Mouse (Mus musculus): Measurements from ENCODE around the gene Il23a. TPM values are rescaled to one million over a fixed set of nuclear protein-coding genes. Genes with fewer than 3 reads are reported as not detected.
A peak's percentile ranks its signal among the peaks of the same experiment; 100 is the strongest.
"Not testable (repeated sequence)": the region's sequence is repeated elsewhere in the genome, so short reads cannot be mapped to it uniquely, and the experiment has no call there.

The Il23a gene
- polyA plus RNA-seq, 1 experiment: not detected

DNA sequence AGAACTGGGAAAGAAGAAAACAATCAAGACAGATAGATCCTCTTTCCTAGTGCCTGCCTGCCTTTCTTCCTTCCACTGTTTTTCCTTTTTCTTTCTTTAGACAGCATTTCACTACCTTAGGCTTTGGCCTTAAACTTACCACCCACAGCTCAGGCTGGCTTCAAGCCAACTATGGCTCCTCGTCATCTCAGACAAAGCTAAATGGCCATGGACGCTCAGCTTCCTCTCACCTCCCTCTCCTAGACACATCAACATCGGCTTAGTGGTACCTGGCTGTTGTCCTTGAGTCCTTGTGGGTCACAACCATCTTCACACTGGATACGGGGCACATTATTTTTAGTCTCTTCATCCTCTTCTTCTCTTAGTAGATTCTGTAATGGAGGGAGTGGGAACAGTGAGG is 1.3 kb downstream of the Il23a start:
- TF ChIP-seq POLR2A (IDR thresholded peaks at IDR 0.05; ENCODE audit: insufficient read depth, low read depth, low read length): no peak
- WGBS: 73% methylated on average over 4 of the region's 4 CpGs
- no peak overlapping the region for H3K4me3 ChIP-seq (ENCODE audit: insufficient read depth, low read depth, low read length)
- H3K4me1 ChIP-seq (ENCODE audit: control insufficient read depth, insufficient read depth, low read length): peaks cover 3% of the 10 kb centered on the region; the same call in 1 of the 2 replicates
- no peak overlapping the region for H3K27ac ChIP-seq (ENCODE audit: insufficient read depth, low read depth, low read length)

GRCm38 (mm10) chr10:128296370-128297090 is 2.0 kb downstream of the Il23a start:
- no peak overlapping the region for H3K27ac ChIP-seq (ENCODE audit: insufficient read depth, low read depth, low read length)

GRCm38 (mm10) chr10:128290594-128290993 is 8.0 kb downstream of the Il23a start:
- H3K4me3 ChIP-seq (ENCODE audit: insufficient read depth, low read depth, low read length); H3K27ac ChIP-seq (ENCODE audit: insufficient read depth, low read depth, low read length); H3K4me1 ChIP-seq (ENCODE audit: control insufficient read depth, insufficient read depth, low read length): not testable (repeated sequence)
- 37% methylated on average over 1 of the region's 1 CpGs for WGBS

More at GRCm38 (mm10) chr10:128296370-128297090, 2.0 kb downstream of the Il23a start:
- H3K4me3 ChIP-seq (ENCODE audit: insufficient read depth, low read depth, low read length): no peak overlapping the region
- WGBS: 34% methylated on average over 13 of the region's 13 CpGs
- TF ChIP-seq CTCF (IDR thresholded peaks at IDR 0.05; ENCODE audit: insufficient read depth, low read depth, low read length) (no peak), POLR2A (IDR thresholded peaks at IDR 0.05; ENCODE audit: insufficient read depth, low read depth, low read length) (no peak)
- peaks cover 3% of the 10 kb centered on the region; the same call in 1 of the 2 replicates for H3K4me1 ChIP-seq (ENCODE audit: control insufficient read depth, insufficient read depth, low read length)

DNA sequence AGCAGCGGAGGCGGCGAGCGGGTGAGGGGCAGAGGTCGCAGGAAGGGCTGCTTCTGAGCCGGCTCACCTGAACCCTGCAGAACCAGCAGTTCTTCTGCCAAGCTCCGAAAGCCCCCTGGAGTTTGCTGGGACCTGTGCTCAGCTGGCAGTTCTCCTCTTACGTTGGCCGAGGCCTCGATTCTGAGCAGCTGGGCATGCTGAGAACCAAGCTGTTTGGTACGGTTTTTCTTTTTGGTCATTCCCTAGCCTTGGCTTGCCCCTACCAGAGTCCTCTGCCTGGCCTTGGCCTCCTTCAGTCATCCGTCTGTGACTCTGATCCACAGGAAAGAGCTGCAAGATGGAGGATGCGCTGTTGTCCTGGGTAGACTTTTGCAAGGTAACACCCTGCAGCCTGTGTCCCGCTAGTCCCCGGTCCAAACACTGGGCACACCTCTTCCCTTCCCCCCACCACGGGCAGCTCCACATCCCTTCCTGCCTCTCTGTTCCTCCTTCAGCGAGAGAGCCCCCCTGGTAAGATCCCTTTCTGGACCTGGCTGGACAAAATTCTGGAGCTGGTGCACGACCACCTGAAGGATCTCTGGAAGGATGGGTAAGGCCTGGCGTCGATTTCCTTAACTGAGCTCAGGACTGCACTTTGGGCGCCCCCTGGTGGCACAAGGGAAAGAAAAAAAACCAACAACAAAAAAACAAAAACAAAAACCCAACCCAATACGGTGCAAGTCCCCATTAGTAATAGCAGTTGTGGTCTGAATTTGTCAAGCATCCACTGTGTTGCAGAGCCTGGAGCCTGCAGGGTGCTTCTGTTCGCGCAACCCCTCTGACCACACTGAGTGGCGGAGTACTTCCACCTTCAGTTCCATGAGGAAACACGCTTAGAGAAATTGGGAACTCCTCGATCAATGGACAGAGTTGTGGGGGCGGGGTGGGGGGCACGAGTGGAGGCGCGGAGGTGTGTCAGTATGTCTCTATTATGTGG is 14.7 kb downstream of the Il23a start:
- TF ChIP-seq POLR2A (IDR thresholded peaks at IDR 0.05; ENCODE audit: insufficient read depth, low read depth, low read length) (no peak), CTCF (IDR thresholded peaks at IDR 0.05; ENCODE audit: insufficient read depth, low read depth, low read length) (peak; percentile 43)
- no peak overlapping the region for H3K4me3 ChIP-seq (ENCODE audit: insufficient read depth, low read depth, low read length)
- H3K27ac ChIP-seq (ENCODE audit: insufficient read depth, low read depth, low read length): no peak overlapping the region
- WGBS: 60% methylated on average over 31 of the region's 31 CpGs
- 0 out of 2 replicates have a peak, but pooled peaks cover 3% of the 10 kb centered on the region for H3K4me1 ChIP-seq (ENCODE audit: control insufficient read depth, insufficient read depth, low read length)

GRCm38 (mm10) chr10:128282886-128283450 is 15.6 kb downstream of the Il23a start:
- WGBS: 92% methylated on average over 20 of the region's 20 CpGs
- Histone ChIP-seq H3K4me3 (ENCODE audit: insufficient read depth, low read depth, low read length) (no peak overlapping the region), H3K4me1 (ENCODE audit: control insufficient read depth, insufficient read depth, low read length) (0 out of 2 replicates have a peak, but pooled peaks cover 3% of the 10 kb centered on the region), H3K27ac (ENCODE audit: insufficient read depth, low read depth, low read length) (no peak overlapping the region)
- TF ChIP-seq CTCF (IDR thresholded peaks at IDR 0.05; ENCODE audit: insufficient read depth, low read depth, low read length) (no peak), POLR2A (IDR thresholded peaks at IDR 0.05; ENCODE audit: insufficient read depth, low read depth, low read length) (no peak)

DNA sequence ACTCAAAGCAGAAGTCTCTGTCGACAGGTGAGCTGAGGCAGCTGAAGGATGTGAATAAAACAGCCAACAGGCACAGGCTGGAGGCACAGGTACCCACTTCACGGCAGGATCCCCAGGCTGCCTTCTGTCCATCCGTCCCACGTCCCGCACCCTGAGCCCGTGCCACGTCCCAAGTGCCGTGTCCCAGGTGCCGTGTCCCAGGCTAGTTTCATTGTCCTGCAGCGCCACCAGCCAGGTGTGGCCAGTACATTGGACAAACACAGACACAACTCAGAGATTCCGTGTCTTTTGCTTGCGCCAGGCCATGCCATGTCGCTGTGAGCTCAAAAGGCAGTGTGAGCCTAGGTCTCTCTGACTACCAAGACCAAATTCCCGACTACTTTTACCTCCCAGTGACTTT is 16.9 kb downstream of the Il23a start:
- Histone ChIP-seq H3K4me1 (ENCODE audit: control insufficient read depth, insufficient read depth, low read length) (0 out of 2 replicates have a peak, but pooled peaks cover 3% of the 10 kb centered on the region), H3K4me3 (ENCODE audit: insufficient read depth, low read depth, low read length) (no peak overlapping the region), H3K27ac (ENCODE audit: insufficient read depth, low read depth, low read length) (no peak overlapping the region)
- TF ChIP-seq POLR2A (IDR thresholded peaks at IDR 0.05; ENCODE audit: insufficient read depth, low read depth, low read length) (no peak), CTCF (IDR thresholded peaks at IDR 0.05; ENCODE audit: insufficient read depth, low read depth, low read length) (no peak)
- WGBS: 94% methylated on average over 14 of the region's 14 CpGs

- WGBS: 89% methylated on average over 6 of the region's 6 CpGs
- Histone ChIP-seq H3K4me3 (ENCODE audit: insufficient read depth, low read depth, low read length) (no peak overlapping the region), H3K27ac (ENCODE audit: insufficient read depth, low read depth, low read length) (no peak overlapping the region), H3K4me1 (ENCODE audit: control insufficient read depth, insufficient read depth, low read length) (0 out of 2 replicates have a peak, but pooled peaks cover 3% of the 10 kb centered on the region)
- TF ChIP-seq CTCF (IDR thresholded peaks at IDR 0.05; ENCODE audit: insufficient read depth, low read depth, low read length) (no peak), POLR2A (IDR thresholded peaks at IDR 0.05; ENCODE audit: insufficient read depth, low read depth, low read length) (no peak)
Observed at GRCm38 (mm10) chr10:128280943-128281342, 17.6 kb downstream of the Il23a start.

DNA sequence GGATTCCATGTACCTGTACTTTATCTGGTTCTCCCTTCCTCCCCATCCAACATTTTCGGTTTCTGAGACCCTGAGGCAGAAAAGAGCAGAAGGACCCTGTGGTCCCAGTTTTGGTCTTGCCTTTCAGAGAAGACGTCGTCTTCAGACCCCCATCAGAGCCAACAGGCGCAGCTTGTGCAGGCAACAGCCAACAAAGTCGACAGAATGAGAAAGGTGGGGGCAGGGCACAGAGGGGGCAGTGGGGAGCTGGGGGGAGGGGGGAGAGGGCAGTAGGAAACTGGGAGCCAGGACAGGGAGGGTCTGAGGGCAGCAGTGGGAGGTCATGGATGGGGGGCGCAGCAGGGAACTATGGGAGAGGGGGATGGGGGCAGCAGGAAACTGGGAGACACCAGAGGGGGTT is 20.4 kb downstream of the Il23a start:
- no peak overlapping the region for H3K4me3 ChIP-seq (ENCODE audit: insufficient read depth, low read depth, low read length)
- H3K4me1 ChIP-seq (ENCODE audit: control insufficient read depth, insufficient read depth, low read length): no peaks in the 10 kb centered on the region
- WGBS: 65% methylated on average over 6 of the region's 6 CpGs
- no peak for TF ChIP-seq POLR2A (IDR thresholded peaks at IDR 0.05; ENCODE audit: insufficient read depth, low read depth, low read length)
- no peak for TF ChIP-seq CTCF (IDR thresholded peaks at IDR 0.05; ENCODE audit: insufficient read depth, low read depth, low read length)
- no peak overlapping the region for H3K27ac ChIP-seq (ENCODE audit: insufficient read depth, low read depth, low read length)

- not testable (repeated sequence) for H3K27ac ChIP-seq (ENCODE audit: insufficient read depth, low read depth, low read length); H3K4me3 ChIP-seq (ENCODE audit: insufficient read depth, low read depth, low read length); H3K4me1 ChIP-seq (ENCODE audit: control insufficient read depth, insufficient read depth, low read length)
- WGBS: 89% methylated on average over 1 of the region's 1 CpGs
Observed at GRCm38 (mm10) chr10:128275374-128275773, 23.2 kb downstream of the Il23a start.

- H3K4me1 ChIP-seq (ENCODE audit: control insufficient read depth, insufficient read depth, low read length); H3K4me3 ChIP-seq (ENCODE audit: insufficient read depth, low read depth, low read length); H3K27ac ChIP-seq (ENCODE audit: insufficient read depth, low read depth, low read length): not testable (repeated sequence)
- WGBS: 79% methylated on average over 7 of the region's 7 CpGs
Observed at GRCm38 (mm10) chr10:128272819-128273439, 25.6 kb downstream of the Il23a start.
